Mouse (Mus musculus) erythroblast, embryonic 14.5 days (primary cell): ENCODE measurements around the gene Uba1.

Experiments
- GATA1 ChIP-seq: IDR thresholded peaks from 2 replicates; pipeline ENCODE4 v1.6.1; 2012; ENCODE audit warnings: low read length, inconsistent platforms, mixed read lengths
- TAL1 ChIP-seq: IDR thresholded peaks from 3 replicates; pipeline ENCODE4 v1.6.1; 2012; ENCODE audit warnings: low read length, inconsistent platforms, mixed read lengths

GRCm38 (mm10) chrX:20638141-20638540 lies 20.0 kb upstream of the Uba1 start:
- no peak for TF ChIP-seq GATA1
- no peak for TF ChIP-seq TAL1
